Mouse (Mus musculus): ENCODE results near the gene Eno3. TPM values are rescaled to one million over a fixed set of nuclear protein-coding genes. Genes with fewer than 3 reads are reported as not detected.

Gene Eno3
- polyA plus RNA-seq, 1 experiment from 2014 or later: 9.6 TPM

DNA sequence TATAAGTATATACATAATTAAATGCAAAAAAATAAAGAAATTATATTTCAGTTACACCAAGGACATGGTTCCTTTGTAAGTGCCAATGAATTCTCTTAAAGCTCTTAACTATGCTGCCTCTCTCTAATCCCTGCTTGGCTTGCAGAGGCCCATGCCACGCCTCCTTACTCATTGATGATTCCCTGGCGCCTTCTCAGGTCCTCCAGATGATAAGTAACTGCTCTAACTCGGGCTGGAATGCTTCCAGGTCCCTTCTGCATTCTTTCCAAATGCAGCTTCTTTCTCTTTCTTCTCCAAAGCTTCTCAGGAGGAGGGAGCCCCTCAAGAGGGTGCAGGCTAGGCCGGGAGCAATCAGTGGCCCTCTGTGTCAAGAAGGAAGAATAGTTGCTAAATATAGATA, 32.6 kb downstream of the Eno3 start:
- Histone ChIP-seq H3K27ac (replicated peaks) (no peak overlapping the region), H3K9me3 (ENCODE audit: control insufficient read depth, low read length) (no peaks in the 10 kb centered on the region), H3K27me3 (ENCODE audit: control insufficient read depth, insufficient read depth, low read length) (no peaks in the 10 kb centered on the region), H3K4me2 (replicated peaks; ENCODE audit: low read depth) (no peak overlapping the region), H3K4me3 (ENCODE audit: low read depth, low read length) (no peak overlapping the region), H3K36me3 (ENCODE audit: control insufficient read depth, insufficient read depth, low read length) (0 out of 2 replicates have a peak, but pooled peaks cover 2% of the 10 kb centered on the region), H3K4me1 (replicated peaks; ENCODE audit: control insufficient read depth, insufficient read depth) (0 out of 2 replicates have a peak, but pooled peaks cover 4% of the 10 kb centered on the region), H3K9ac (ENCODE audit: low read length) (no peak overlapping the region)
- 29% methylated on average over 4 of the region's 4 CpGs for WGBS
- DNase-seq (ENCODE audit: low spot score): no peak
- TF ChIP-seq EP300 (optimal IDR thresholded peaks at IDR 0.05): no peak
- TF ChIP-seq CTCF (IDR thresholded peaks at IDR 0.05; ENCODE audit: low read depth): no peak
- ATAC-seq (ENCODE audit: low FRiP score, low TSS enrichment): no peak

GRCm38 (mm10) chr11:70693504-70693903, 36.5 kb downstream of the Eno3 start:
- H3K27ac ChIP-seq (replicated peaks): no peak overlapping the region
- WGBS: 74% methylated on average over 3 of the region's 3 CpGs
- H3K9me3 ChIP-seq (ENCODE audit: control insufficient read depth, low read length): no peaks in the 10 kb centered on the region
- ATAC-seq (ENCODE audit: low FRiP score, low TSS enrichment) (no peak), DNase-seq (ENCODE audit: low spot score) (no peak)
- no peaks in the 10 kb centered on the region for H3K36me3 ChIP-seq (ENCODE audit: control insufficient read depth, insufficient read depth, low read length)
- no peaks in the 10 kb centered on the region for H3K27me3 ChIP-seq (ENCODE audit: control insufficient read depth, insufficient read depth, low read length)
- no peak overlapping the region for H3K4me2 ChIP-seq (replicated peaks; ENCODE audit: low read depth)
- no peak overlapping the region for H3K4me3 ChIP-seq (ENCODE audit: low read depth, low read length)
- 0 out of 2 replicates have a peak, but pooled peaks cover under 1% of the 10 kb centered on the region for H3K4me1 ChIP-seq (replicated peaks; ENCODE audit: control insufficient read depth, insufficient read depth)
- H3K9ac ChIP-seq (ENCODE audit: low read length): no peak overlapping the region
- TF ChIP-seq CTCF (IDR thresholded peaks at IDR 0.05; ENCODE audit: low read depth) (no peak), EP300 (optimal IDR thresholded peaks at IDR 0.05) (no peak)

GRCm38 (mm10) chr11:70697376-70697775, 40.4 kb downstream of the Eno3 start:
- WGBS: 68% methylated on average over 3 of the region's 3 CpGs
- Histone ChIP-seq H3K9ac (ENCODE audit: low read length) (no peak overlapping the region), H3K9me3 (ENCODE audit: control insufficient read depth, low read length) (no peaks in the 10 kb centered on the region), H3K36me3 (ENCODE audit: control insufficient read depth, insufficient read depth, low read length) (no peaks in the 10 kb centered on the region), H3K4me1 (replicated peaks; ENCODE audit: control insufficient read depth, insufficient read depth) (peaks cover 8% of the 10 kb centered on the region), H3K4me3 (ENCODE audit: low read depth, low read length) (no peak overlapping the region), H3K4me2 (replicated peaks; ENCODE audit: low read depth) (no peak overlapping the region), H3K27me3 (ENCODE audit: control insufficient read depth, insufficient read depth, low read length) (no peaks in the 10 kb centered on the region), H3K27ac (replicated peaks) (no peak overlapping the region)
- TF ChIP-seq EP300 (optimal IDR thresholded peaks at IDR 0.05) (no peak), CTCF (IDR thresholded peaks at IDR 0.05; ENCODE audit: low read depth) (peak; percentile 33)
- no peak for DNase-seq (ENCODE audit: low spot score)
- no peak for ATAC-seq (ENCODE audit: low FRiP score, low TSS enrichment)

GRCm38 (mm10) chr11:70699051-70699450, 42.0 kb downstream of the Eno3 start:
- no peaks in the 10 kb centered on the region for H3K27me3 ChIP-seq (ENCODE audit: control insufficient read depth, insufficient read depth, low read length)
- no peak for TF ChIP-seq EP300 (optimal IDR thresholded peaks at IDR 0.05)
- TF ChIP-seq CTCF (IDR thresholded peaks at IDR 0.05; ENCODE audit: low read depth): no peak
- H3K27ac ChIP-seq (replicated peaks): no peak overlapping the region
- H3K4me3 ChIP-seq (ENCODE audit: low read depth, low read length): no peak overlapping the region
- ATAC-seq (ENCODE audit: low FRiP score, low TSS enrichment): no peak
- no peak overlapping the region for H3K9ac ChIP-seq (ENCODE audit: low read length)
- WGBS: 85% methylated on average over 2 of the region's 2 CpGs
- no peaks in the 10 kb centered on the region for H3K9me3 ChIP-seq (ENCODE audit: control insufficient read depth, low read length)
- H3K4me1 ChIP-seq (replicated peaks; ENCODE audit: control insufficient read depth, insufficient read depth): peaks cover 8% of the 10 kb centered on the region
- peaks cover 4% of the 10 kb centered on the region; the same call in 1 of the 2 replicates for H3K36me3 ChIP-seq (ENCODE audit: control insufficient read depth, insufficient read depth, low read length)
- H3K4me2 ChIP-seq (replicated peaks; ENCODE audit: low read depth): no peak overlapping the region
- no peak for DNase-seq (ENCODE audit: low spot score)

DNA sequence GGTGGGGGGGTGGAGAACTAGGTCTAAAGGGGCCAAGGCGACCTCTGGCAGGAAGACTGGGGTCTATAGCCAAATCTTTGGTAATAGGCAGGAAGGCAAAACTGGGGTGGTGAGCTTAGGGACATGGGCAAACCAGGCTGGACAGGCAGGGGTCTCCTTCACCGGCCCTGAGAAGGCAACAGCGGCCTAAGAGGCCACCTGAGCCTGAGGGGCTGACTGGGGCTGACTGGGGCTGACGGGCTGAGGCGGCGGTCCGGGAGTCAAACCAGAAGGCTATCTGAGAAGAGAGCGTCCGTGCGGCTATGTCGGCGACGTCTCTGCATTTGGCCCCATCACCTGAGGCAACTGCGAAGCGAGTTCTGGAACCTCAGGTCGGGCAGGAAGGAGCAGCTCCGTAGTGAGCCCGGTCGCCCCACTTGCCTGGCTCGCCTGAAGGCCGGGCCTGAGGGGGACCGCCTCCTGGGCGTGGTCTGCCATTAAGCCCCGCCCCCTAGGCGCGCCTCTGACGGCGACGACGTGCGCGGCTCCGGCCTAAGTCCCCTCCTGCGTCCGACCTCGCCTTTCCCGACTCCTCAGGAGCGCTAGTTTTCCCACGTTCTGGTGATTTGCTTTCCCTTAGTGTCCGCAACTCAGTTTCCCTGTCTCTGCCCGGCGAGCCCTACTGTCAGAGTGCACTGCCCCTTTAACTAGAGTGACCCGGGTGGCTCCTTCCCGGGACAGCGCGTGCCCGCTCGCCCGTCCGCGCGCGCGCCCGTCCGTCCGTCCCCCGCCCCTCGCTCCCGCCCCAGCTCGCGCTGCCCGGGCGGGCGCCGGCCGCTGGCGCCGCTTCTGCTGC, 42.9 kb downstream of the Eno3 start, which contains the start of the genes Inca1 and Kif1c:
TSS of gene Inca1 (minus strand) at position 434 of the 835 bp plus-strand sequence.
TSS of gene Kif1c (plus strand) at position 827 of the 835 bp plus-strand sequence.
- Histone ChIP-seq H3K27me3 (ENCODE audit: control insufficient read depth, insufficient read depth, low read length) (no peaks in the 10 kb centered on the region), H3K9ac (ENCODE audit: low read length) (peak within 1 kb of the TSS; percentile 94), H3K4me1 (replicated peaks; ENCODE audit: control insufficient read depth, insufficient read depth) (peaks cover 8% of the 10 kb centered on the region), H3K9me3 (ENCODE audit: control insufficient read depth, low read length) (no peaks in the 10 kb centered on the region), H3K4me3 (ENCODE audit: low read depth, low read length) (peak within 1 kb of the TSS; percentile 93), H3K36me3 (ENCODE audit: control insufficient read depth, insufficient read depth, low read length) (peaks cover 9% of the 10 kb centered on the region), H3K4me2 (replicated peaks; ENCODE audit: low read depth) (peak within 1 kb of the TSS; percentile 75), H3K27ac (replicated peaks) (peak within 1 kb of the TSS; percentile 96)
- DNase-seq (ENCODE audit: low spot score) (peak; percentile 94), ATAC-seq (ENCODE audit: low FRiP score, low TSS enrichment) (peak; percentile 95)
- TF ChIP-seq CTCF (IDR thresholded peaks at IDR 0.05; ENCODE audit: low read depth): no peak
- no peak for TF ChIP-seq EP300 (optimal IDR thresholded peaks at IDR 0.05)
- 2% methylated on average over 69 of the region's 69 CpGs for WGBS

DNA sequence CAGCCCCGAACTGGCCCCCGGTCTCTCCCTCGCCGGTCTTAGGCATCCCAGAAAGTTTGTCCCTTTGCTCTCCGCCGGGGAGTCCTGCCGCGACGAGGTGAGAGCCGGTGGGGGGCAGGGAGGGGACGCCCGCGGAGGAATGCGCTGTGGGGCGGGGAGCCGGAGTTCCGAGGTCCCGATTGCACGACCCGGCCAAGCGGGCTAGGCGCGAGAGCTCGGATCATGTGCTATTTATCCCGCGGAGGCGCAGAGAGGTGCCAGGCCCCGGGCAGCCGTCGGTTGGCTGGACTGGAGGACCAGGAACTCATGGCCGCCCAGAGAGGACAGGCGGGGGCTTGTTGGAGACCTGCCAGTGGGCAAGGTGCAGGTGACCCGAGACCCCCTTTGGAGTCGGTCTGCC, 43.6 kb downstream of the Eno3 start:
- Histone ChIP-seq H3K4me1 (replicated peaks; ENCODE audit: control insufficient read depth, insufficient read depth) (peaks cover 8% of the 10 kb centered on the region), H3K9me3 (ENCODE audit: control insufficient read depth, low read length) (no peaks in the 10 kb centered on the region), H3K4me2 (replicated peaks; ENCODE audit: low read depth) (peak overlapping the region; percentile 75), H3K36me3 (ENCODE audit: control insufficient read depth, insufficient read depth, low read length) (peaks cover 16% of the 10 kb centered on the region), H3K27me3 (ENCODE audit: control insufficient read depth, insufficient read depth, low read length) (no peaks in the 10 kb centered on the region), H3K9ac (ENCODE audit: low read length) (peak overlapping the region; percentile 94), H3K27ac (replicated peaks) (peak overlapping the region; percentile 96), H3K4me3 (ENCODE audit: low read depth, low read length) (peak overlapping the region; percentile 93)
- ATAC-seq (ENCODE audit: low FRiP score, low TSS enrichment): peak; percentile 69
- peak; percentile 85 for DNase-seq (ENCODE audit: low spot score)
- under 1% methylated on average over 34 of the region's 34 CpGs for WGBS
- no peak for TF ChIP-seq CTCF (IDR thresholded peaks at IDR 0.05; ENCODE audit: low read depth)
- TF ChIP-seq EP300 (optimal IDR thresholded peaks at IDR 0.05): no peak
